Mouse (Mus musculus): ENCODE data around the gene Prkd2. TPM values are rescaled to one million over a fixed set of nuclear protein-coding genes. Genes with fewer than 3 reads are reported as not detected.

Prkd2 gene
- total and polyA plus RNA-seq, 3 experiments = 15.3 to 26.2 (median 19.9) TPM

GRCm38 (mm10) chr7:16892352-16892730, 49.6 kb downstream of the Prkd2 start:
- no peak overlapping the region for H3K9ac ChIP-seq (ENCODE audit: low read depth, low read length)
- TF ChIP-seq EP300 (IDR thresholded peaks at IDR 0.05; ENCODE audit: insufficient read depth, low read depth, low read length) (no peak), CTCF (IDR thresholded peaks at IDR 0.05) (no peak; the same call in 1 of the 2 replicates), POLR2A (IDR thresholded peaks at IDR 0.05; ENCODE audit: insufficient read depth, low read depth, low read length) (no peak)
- no peaks in the 10 kb centered on the region for H3K27me3 ChIP-seq (ENCODE audit: control insufficient read depth, insufficient read depth, low read length)
- no peaks in the 10 kb centered on the region; the same call in 1 of the 2 replicates for H3K4me1 ChIP-seq (ENCODE audit: control insufficient read depth, insufficient read depth, low read length)
- no peaks in the 10 kb centered on the region for H3K79me2 ChIP-seq (replicated peaks; ENCODE audit: control insufficient read depth, insufficient read depth, low read length)
- H3K36me3 ChIP-seq (ENCODE audit: control insufficient read depth, insufficient read depth, low read length) = no peaks in the 10 kb centered on the region
- H3K4me3 ChIP-seq = no peak overlapping the region
- no peak overlapping the region for H3K27ac ChIP-seq
- DNase-seq = no peak
- intact Hi-C loops (cut with DNase I) = loop anchor here (1.0 to 5.0 kb wide), 3 partner anchors 18 to 145 kb away; no protein-coding TSS in a partner anchor
- WGBS = 37% methylated on average over 9 of the region's 9 CpGs

- Histone ChIP-seq H3K9ac (ENCODE audit: low read depth, low read length) (no peak overlapping the region), H3K4me3 (no peak overlapping the region), H3K27ac (no peak overlapping the region), H3K79me2 (replicated peaks; ENCODE audit: control insufficient read depth, insufficient read depth, low read length) (no peaks in the 10 kb centered on the region), H3K4me1 (ENCODE audit: control insufficient read depth, insufficient read depth, low read length) (no peaks in the 10 kb centered on the region; the same call in 1 of the 2 replicates), H3K36me3 (ENCODE audit: control insufficient read depth, insufficient read depth, low read length) (no peaks in the 10 kb centered on the region), H3K27me3 (ENCODE audit: control insufficient read depth, insufficient read depth, low read length) (no peaks in the 10 kb centered on the region)
- no peak for DNase-seq
- 25% methylated on average over 5 of the region's 6 CpGs for WGBS
- TF ChIP-seq EP300 (IDR thresholded peaks at IDR 0.05; ENCODE audit: insufficient read depth, low read depth, low read length) = no peak
- no peak for TF ChIP-seq POLR2A (IDR thresholded peaks at IDR 0.05; ENCODE audit: insufficient read depth, low read depth, low read length)
- no peak for TF ChIP-seq CTCF (IDR thresholded peaks at IDR 0.05)
- intact Hi-C loops (cut with DNase I) = loop anchor here (2.0 to 5.0 kb wide), 2 partner anchors 81 to 146 kb away; no protein-coding TSS in a partner anchor
Observed at GRCm38 (mm10) chr7:16893612-16894011, 50.9 kb downstream of the Prkd2 start.

- TF ChIP-seq EP300 (IDR thresholded peaks at IDR 0.05; ENCODE audit: insufficient read depth, low read depth, low read length) (no peak), POLR2A (IDR thresholded peaks at IDR 0.05; ENCODE audit: insufficient read depth, low read depth, low read length) (no peak), CTCF (IDR thresholded peaks at IDR 0.05) (no peak)
- 27% methylated on average over 4 of the region's 4 CpGs for WGBS
- Histone ChIP-seq H3K36me3 (ENCODE audit: control insufficient read depth, insufficient read depth, low read length) (no peaks in the 10 kb centered on the region), H3K79me2 (replicated peaks; ENCODE audit: control insufficient read depth, insufficient read depth, low read length) (no peaks in the 10 kb centered on the region), H3K9ac (ENCODE audit: low read depth, low read length) (no peak overlapping the region), H3K4me1 (ENCODE audit: control insufficient read depth, insufficient read depth, low read length) (no peaks in the 10 kb centered on the region; the same call in 1 of the 2 replicates), H3K4me3 (no peak overlapping the region), H3K27me3 (ENCODE audit: control insufficient read depth, insufficient read depth, low read length) (no peaks in the 10 kb centered on the region), H3K27ac (no peak overlapping the region)
- no peak for DNase-seq
- intact Hi-C loops (cut with DNase I) = loop anchor here (5.0 kb wide), 1 partner anchor 147 kb away; no protein-coding TSS in a partner anchor
Observed at GRCm38 (mm10) chr7:16894279-16894678, 51.6 kb downstream of the Prkd2 start.

GRCm38 (mm10) chr7:16895000-16895399, 52.3 kb downstream of the Prkd2 start:
- H3K36me3 ChIP-seq (ENCODE audit: control insufficient read depth, insufficient read depth, low read length) = no peaks in the 10 kb centered on the region
- no peaks in the 10 kb centered on the region for H3K79me2 ChIP-seq (replicated peaks; ENCODE audit: control insufficient read depth, insufficient read depth, low read length)
- WGBS = 2% methylated on average over 24 of the region's 24 CpGs
- H3K4me1 ChIP-seq (ENCODE audit: control insufficient read depth, insufficient read depth, low read length) = no peaks in the 10 kb centered on the region; the same call in 1 of the 2 replicates
- peak; percentile 80 to 84 for DNase-seq
- H3K27ac ChIP-seq = no peak overlapping the region
- intact Hi-C loops (cut with DNase I) = loop anchor here (1.0 to 5.0 kb wide), 2 partner anchors 18 to 148 kb away; no protein-coding TSS in a partner anchor
- H3K9ac ChIP-seq (ENCODE audit: low read depth, low read length) = no peak overlapping the region
- no peak overlapping the region for H3K4me3 ChIP-seq
- TF ChIP-seq CTCF (IDR thresholded peaks at IDR 0.05) (peak; percentile 93), EP300 (IDR thresholded peaks at IDR 0.05; ENCODE audit: insufficient read depth, low read depth, low read length) (no peak)
- no peaks in the 10 kb centered on the region for H3K27me3 ChIP-seq (ENCODE audit: control insufficient read depth, insufficient read depth, low read length)

GRCm38 (mm10) chr7:16895511-16895910, 52.8 kb downstream of the Prkd2 start:
- intact Hi-C loops (cut with DNase I) = loop anchor here (1.0 kb wide), 1 partner anchor 18 kb away; no protein-coding TSS in a partner anchor
- DNase-seq = no peak
- Histone ChIP-seq H3K27ac (no peak overlapping the region; the same call in 1 of the 2 replicates), H3K36me3 (ENCODE audit: control insufficient read depth, insufficient read depth, low read length) (no peaks in the 10 kb centered on the region), H3K4me1 (ENCODE audit: control insufficient read depth, insufficient read depth, low read length) (no peaks in the 10 kb centered on the region; the same call in 1 of the 2 replicates), H3K27me3 (ENCODE audit: control insufficient read depth, insufficient read depth, low read length) (no peaks in the 10 kb centered on the region), H3K9ac (ENCODE audit: low read depth, low read length) (no peak overlapping the region), H3K79me2 (replicated peaks; ENCODE audit: control insufficient read depth, insufficient read depth, low read length) (no peaks in the 10 kb centered on the region), H3K4me3 (no peak overlapping the region)
- TF ChIP-seq EP300 (IDR thresholded peaks at IDR 0.05; ENCODE audit: insufficient read depth, low read depth, low read length) = no peak
- 32% methylated on average over 10 of the region's 10 CpGs for WGBS

- Histone ChIP-seq H3K36me3 (ENCODE audit: control insufficient read depth, insufficient read depth, low read length) (no peaks in the 10 kb centered on the region), H3K4me3 (no peak overlapping the region), H3K9ac (ENCODE audit: low read depth, low read length) (no peak overlapping the region), H3K79me2 (replicated peaks; ENCODE audit: control insufficient read depth, insufficient read depth, low read length) (no peaks in the 10 kb centered on the region), H3K27ac (no peak overlapping the region), H3K4me1 (ENCODE audit: control insufficient read depth, insufficient read depth, low read length) (peaks cover under 1% of the 10 kb centered on the region; the same call in 1 of the 2 replicates), H3K27me3 (ENCODE audit: control insufficient read depth, insufficient read depth, low read length) (no peaks in the 10 kb centered on the region)
- DNase-seq = peak in 1 of 2 experiments; percentile 26
- intact Hi-C loops (cut with DNase I) = no loop called here
- TF ChIP-seq POLR2A (IDR thresholded peaks at IDR 0.05; ENCODE audit: insufficient read depth, low read depth, low read length) = no peak
- no peak for TF ChIP-seq EP300 (IDR thresholded peaks at IDR 0.05; ENCODE audit: insufficient read depth, low read depth, low read length)
- 37% methylated on average over 5 of the region's 5 CpGs for WGBS
Observed at GRCm38 (mm10) chr7:16900526-16900925, 57.8 kb downstream of the Prkd2 start.

Data from heart, adult 2 months (tissue).